Mouse (Mus musculus) stomach, postnatal 0 days (tissue): ENCODE results near the gene Tmem56.

Experiments used
- CTCF ChIP-seq: IDR thresholded peaks from 2 replicates; pipeline ENCODE4 v1.5.1; 2016; ENCODE audit warnings: antibody characterized with exemption, low read depth, mild to moderate bottlenecking, moderate library complexity
- EP300 ChIP-seq: optimal IDR thresholded peaks from 2 replicates; pipeline ENCODE3; 2016; ENCODE audit warnings: antibody characterized with exemption

DNA sequence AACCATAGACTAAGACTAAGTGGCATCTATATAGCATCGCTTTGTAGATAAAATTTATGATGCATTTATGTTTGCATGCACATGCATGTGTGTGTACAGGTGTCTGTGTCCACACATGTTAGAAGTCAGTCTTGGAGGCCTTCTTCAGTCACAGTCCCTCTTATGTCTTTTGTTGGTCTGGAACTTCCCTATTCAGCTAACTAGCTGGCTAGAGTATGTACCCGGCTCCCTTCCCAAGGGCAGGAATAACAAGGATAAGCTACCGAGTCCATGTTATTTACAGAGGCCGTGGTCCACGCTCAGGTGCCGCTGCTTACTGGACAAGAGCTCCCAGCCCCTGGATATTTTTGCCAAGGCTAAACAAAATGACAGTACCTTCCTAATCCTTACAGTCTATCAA, 58.7 kb downstream of the Tmem56 start:
- TF ChIP-seq CTCF (no peak), EP300 (no peak)
